Mouse (Mus musculus): ENCODE data around the gene Rab12. TPM values are rescaled to one million over a fixed set of nuclear protein-coding genes. Genes with fewer than 3 reads are reported as not detected.
"Not testable (repeated sequence)": the region's sequence is repeated elsewhere in the genome, so short reads cannot be mapped to it uniquely, and the experiment has no call there.

Rab12 gene
- polyA plus RNA-seq, 1 experiment from 2014 or later, result 51.6 TPM

DNA sequence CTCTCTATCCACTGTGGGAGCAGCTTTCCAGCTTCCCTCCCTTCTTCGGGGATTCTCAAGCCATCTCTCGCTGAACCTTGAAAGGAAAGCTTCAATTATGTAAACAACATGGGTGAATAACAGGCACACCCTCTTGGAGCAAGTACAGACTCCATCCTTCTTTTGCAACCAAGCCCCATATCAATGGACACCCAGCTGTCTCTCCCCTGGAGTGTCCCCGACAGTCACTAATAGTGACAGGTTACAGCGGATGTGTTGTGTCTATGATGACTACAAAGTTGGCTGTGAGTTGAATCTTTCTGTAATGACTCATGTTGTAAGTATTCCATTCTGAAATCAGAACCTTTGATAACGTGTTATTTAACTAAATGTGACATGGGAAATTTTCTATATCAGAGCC lies 3.9 kb upstream of the Rab12 start:
- no peak for ATAC-seq (replicated peaks; ENCODE audit: insufficient number of reproducible peaks, low FRiP score, low TSS enrichment)
- Histone ChIP-seq H3K4me1 (ENCODE audit: control insufficient read depth, insufficient read depth, low read length) (peaks cover 2% of the 10 kb centered on the region), H3K27me3 (ENCODE audit: control insufficient read depth, insufficient read depth, low read length) (no peaks in the 10 kb centered on the region), H3K4me2 (no peak overlapping the region), H3K9me3 (replicated peaks; ENCODE audit: control insufficient read depth, low read length) (no peaks in the 10 kb centered on the region), H3K36me3 (ENCODE audit: control insufficient read depth, insufficient read depth, low read length) (no peaks in the 10 kb centered on the region), H3K27ac (ENCODE audit: low read depth, low read length) (no peak overlapping the region), H3K9ac (ENCODE audit: low read depth, low read length) (no peak overlapping the region), H3K4me3 (ENCODE audit: low read depth, low read length) (no peak overlapping the region)
- WGBS (ENCODE audit: insufficient replicate concordance), result 69% methylated on average over 5 of the region's 5 CpGs

DNA sequence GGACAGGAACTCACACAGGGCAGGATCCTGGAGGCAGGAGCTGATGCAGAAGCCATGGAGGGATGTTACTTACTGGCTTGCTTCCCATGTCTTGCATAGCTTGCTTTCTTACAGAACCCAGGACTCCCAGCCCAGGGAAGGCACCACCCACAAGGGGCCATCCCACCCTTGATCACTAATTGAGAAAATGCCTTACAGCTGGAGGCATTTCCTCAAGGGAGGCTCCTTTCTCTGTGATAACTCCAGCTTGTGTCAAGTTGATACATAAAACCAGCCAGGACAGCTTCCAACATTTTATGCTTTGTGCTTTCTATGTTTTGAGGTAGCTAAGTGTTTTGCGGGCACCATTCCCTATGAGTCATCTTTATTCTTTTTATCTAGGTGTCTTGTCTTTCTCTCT lies 3.1 kb upstream of the Rab12 start:
- ATAC-seq (replicated peaks; ENCODE audit: insufficient number of reproducible peaks, low FRiP score, low TSS enrichment); H3K36me3 ChIP-seq (ENCODE audit: control insufficient read depth, insufficient read depth, low read length); H3K4me3 ChIP-seq (ENCODE audit: low read depth, low read length); H3K4me2 ChIP-seq; H3K9me3 ChIP-seq (replicated peaks; ENCODE audit: control insufficient read depth, low read length); H3K9ac ChIP-seq (ENCODE audit: low read depth, low read length); H3K4me1 ChIP-seq (ENCODE audit: control insufficient read depth, insufficient read depth, low read length); H3K27ac ChIP-seq (ENCODE audit: low read depth, low read length); H3K27me3 ChIP-seq (ENCODE audit: control insufficient read depth, insufficient read depth, low read length): not testable (repeated sequence)
- WGBS (ENCODE audit: insufficient replicate concordance), result 79% methylated on average over 1 of the region's 1 CpGs

DNA sequence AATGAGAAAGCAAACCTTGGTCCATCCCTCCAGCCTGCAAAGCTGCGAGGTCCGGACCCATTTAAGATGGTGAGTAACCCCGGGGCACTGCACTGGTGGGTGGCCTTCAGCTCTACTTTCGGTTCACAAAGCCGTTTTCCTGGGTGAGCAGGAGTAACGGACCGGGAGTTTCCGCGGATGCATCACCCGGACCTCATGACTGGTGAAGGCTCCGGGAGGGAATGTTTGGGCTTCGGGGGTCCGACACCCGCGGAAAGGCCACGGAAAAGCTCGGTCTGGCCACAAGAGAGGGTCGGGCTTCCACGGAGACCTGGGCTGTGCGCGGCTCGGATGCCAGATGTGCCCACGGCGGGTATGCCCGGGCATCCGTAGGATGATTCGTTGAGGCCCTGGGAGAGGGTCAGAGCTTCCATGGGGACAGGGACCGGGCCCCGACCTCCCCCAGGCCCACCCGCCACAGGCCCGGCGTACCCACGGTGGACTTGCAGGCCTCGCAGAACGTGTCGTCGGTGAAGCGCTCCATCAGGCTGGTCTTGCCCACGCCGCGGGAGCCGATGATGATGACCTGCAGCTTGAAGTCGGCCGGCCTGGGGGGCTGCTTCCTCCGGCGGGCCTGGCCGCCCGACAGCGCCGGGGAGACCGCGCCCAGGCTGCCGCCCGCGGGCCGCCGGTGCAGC lies 514 bp downstream of the Rab12 start:
- H3K27me3 ChIP-seq (ENCODE audit: control insufficient read depth, insufficient read depth, low read length), result no peaks in the 10 kb centered on the region
- peak overlapping the region; percentile 98 for H3K4me3 ChIP-seq (ENCODE audit: low read depth, low read length)
- no peak overlapping the region for H3K27ac ChIP-seq (ENCODE audit: low read depth, low read length)
- no peaks in the 10 kb centered on the region for H3K36me3 ChIP-seq (ENCODE audit: control insufficient read depth, insufficient read depth, low read length)
- peak overlapping the region; percentile 96 for H3K9ac ChIP-seq (ENCODE audit: low read depth, low read length)
- H3K4me1 ChIP-seq (ENCODE audit: control insufficient read depth, insufficient read depth, low read length), result peaks cover 5% of the 10 kb centered on the region
- peak overlapping the region; percentile 96 for H3K4me2 ChIP-seq
- WGBS (ENCODE audit: insufficient replicate concordance), result under 1% methylated on average over 57 of the region's 57 CpGs
- no peaks in the 10 kb centered on the region for H3K9me3 ChIP-seq (replicated peaks; ENCODE audit: control insufficient read depth, low read length)
- 0 out of 2 replicates have a peak, but pooled peaks have one; percentile 32 for ATAC-seq (replicated peaks; ENCODE audit: insufficient number of reproducible peaks, low FRiP score, low TSS enrichment)

DNA sequence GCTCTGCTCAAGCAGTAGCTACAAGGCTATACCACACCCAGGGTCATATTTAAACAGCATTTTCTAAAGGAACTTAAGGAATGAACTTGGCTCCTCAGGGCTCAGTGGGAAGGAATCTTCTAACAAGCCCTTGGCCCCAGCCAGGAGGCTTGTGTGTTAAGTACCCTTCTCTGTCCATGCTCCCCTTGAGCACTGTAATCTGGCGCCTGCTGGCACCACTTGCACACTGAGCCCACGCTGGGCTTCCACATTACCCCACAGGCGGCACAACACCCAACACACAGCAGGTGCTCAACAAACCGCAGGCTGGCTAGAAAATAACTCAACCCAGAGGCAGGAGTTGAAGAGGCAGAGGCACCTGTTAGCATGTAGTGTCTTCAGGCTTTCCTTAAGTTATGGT lies 2.6 kb downstream of the Rab12 start:
- no peaks in the 10 kb centered on the region; the same call in 1 of the 2 replicates for H3K36me3 ChIP-seq (ENCODE audit: control insufficient read depth, insufficient read depth, low read length)
- H3K9ac ChIP-seq (ENCODE audit: low read depth, low read length), result no peak overlapping the region
- H3K27ac ChIP-seq (ENCODE audit: low read depth, low read length), result no peak overlapping the region
- no peaks in the 10 kb centered on the region for H3K9me3 ChIP-seq (replicated peaks; ENCODE audit: control insufficient read depth, low read length)
- no peak for ATAC-seq (replicated peaks; ENCODE audit: insufficient number of reproducible peaks, low FRiP score, low TSS enrichment)
- no peaks in the 10 kb centered on the region for H3K27me3 ChIP-seq (ENCODE audit: control insufficient read depth, insufficient read depth, low read length)
- WGBS (ENCODE audit: insufficient replicate concordance), result 92% methylated on average over 4 of the region's 4 CpGs
- no peak overlapping the region for H3K4me2 ChIP-seq
- H3K4me1 ChIP-seq (ENCODE audit: control insufficient read depth, insufficient read depth, low read length), result peaks cover 7% of the 10 kb centered on the region
- H3K4me3 ChIP-seq (ENCODE audit: low read depth, low read length), result no peak overlapping the region

DNA sequence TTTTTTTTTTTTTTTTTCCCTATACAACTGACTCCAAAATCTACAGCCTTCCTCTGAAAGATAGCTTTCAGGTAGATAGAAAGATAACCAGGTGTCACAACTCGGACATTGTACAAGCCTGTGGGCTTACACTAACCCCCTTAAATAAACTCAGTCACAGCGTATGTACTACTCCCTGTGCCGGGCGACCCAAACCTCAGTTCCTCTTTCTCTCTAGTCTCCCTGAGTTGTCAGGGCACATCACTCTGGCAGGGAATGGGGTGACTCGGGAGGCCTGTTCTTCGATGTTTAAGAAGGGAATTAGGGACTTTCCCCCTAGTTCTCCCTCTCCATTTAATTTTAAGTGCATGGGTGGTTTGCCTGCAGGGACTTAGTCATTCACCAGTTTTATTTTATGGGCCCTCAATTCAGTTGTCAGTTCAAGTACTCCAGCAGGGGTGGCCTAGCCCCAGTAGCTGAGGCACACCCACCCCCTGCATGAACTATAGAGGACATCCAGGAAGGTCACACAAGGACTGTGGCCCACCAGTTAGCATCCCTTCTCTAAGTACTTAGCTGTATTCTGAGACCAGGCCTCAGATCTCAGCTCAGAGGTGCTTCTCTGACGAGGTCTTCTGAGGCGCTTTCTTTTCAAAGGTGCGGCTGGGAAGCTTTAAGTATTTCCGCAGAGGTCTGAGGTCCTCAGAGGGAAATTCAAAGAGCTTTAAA lies 5.1 kb downstream of the Rab12 start:
- Histone ChIP-seq H3K27me3 (ENCODE audit: control insufficient read depth, insufficient read depth, low read length) (no peaks in the 10 kb centered on the region), H3K4me1 (ENCODE audit: control insufficient read depth, insufficient read depth, low read length) (peaks cover 26% of the 10 kb centered on the region), H3K4me3 (ENCODE audit: low read depth, low read length) (no peak overlapping the region), H3K27ac (ENCODE audit: low read depth, low read length) (no peak overlapping the region), H3K36me3 (ENCODE audit: control insufficient read depth, insufficient read depth, low read length) (no peaks in the 10 kb centered on the region; the same call in 1 of the 2 replicates), H3K9ac (ENCODE audit: low read depth, low read length) (no peak overlapping the region), H3K4me2 (no peak overlapping the region), H3K9me3 (replicated peaks; ENCODE audit: control insufficient read depth, low read length) (no peaks in the 10 kb centered on the region)
- WGBS (ENCODE audit: insufficient replicate concordance), result 90% methylated on average over 10 of the region's 10 CpGs
- no peak for ATAC-seq (replicated peaks; ENCODE audit: insufficient number of reproducible peaks, low FRiP score, low TSS enrichment)

DNA sequence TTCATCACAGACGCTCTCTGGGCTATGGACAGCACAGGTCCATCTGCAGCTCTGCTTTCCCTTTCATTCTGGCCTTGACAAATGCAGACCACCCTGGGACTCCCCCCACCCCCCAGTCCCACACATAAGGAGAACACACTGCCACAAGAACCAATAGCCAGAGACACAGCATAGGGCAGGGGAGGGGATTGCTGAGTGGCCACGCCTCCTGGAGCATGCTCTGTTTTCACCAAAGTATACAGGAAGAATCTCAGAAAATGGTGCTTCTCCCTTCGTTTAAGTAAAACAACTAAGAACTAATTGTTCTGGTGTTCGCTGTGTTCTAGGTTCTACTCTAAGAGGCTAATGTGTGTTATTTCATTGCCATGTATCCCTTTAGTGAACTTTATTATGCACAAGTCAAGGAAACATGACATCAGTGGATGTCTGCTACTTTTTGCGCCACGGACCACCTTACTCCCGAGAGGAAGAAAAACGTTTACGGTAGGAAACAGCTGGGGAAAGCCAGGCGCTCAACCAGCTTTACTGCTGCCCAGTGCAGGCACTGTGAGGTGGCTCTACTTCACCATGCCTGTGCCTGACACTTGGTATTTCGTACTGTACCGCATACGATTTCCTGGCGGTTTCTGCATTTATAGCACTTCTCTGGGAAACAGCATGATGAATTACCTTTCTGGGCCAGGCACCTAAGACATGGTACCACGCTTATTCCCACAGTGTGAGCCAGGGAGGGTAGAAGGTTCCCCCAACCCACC lies 7.2 kb downstream of the Rab12 start:
- Histone ChIP-seq H3K27me3 (ENCODE audit: control insufficient read depth, insufficient read depth, low read length) (no peaks in the 10 kb centered on the region), H3K36me3 (ENCODE audit: control insufficient read depth, insufficient read depth, low read length) (no peaks in the 10 kb centered on the region; the same call in 1 of the 2 replicates), H3K4me2 (no peak overlapping the region), H3K27ac (ENCODE audit: low read depth, low read length) (no peak overlapping the region), H3K4me1 (ENCODE audit: control insufficient read depth, insufficient read depth, low read length) (peaks cover 22% of the 10 kb centered on the region), H3K9me3 (replicated peaks; ENCODE audit: control insufficient read depth, low read length) (no peaks in the 10 kb centered on the region), H3K9ac (ENCODE audit: low read depth, low read length) (no peak overlapping the region), H3K4me3 (ENCODE audit: low read depth, low read length) (no peak overlapping the region)
- no peak for ATAC-seq (replicated peaks; ENCODE audit: insufficient number of reproducible peaks, low FRiP score, low TSS enrichment)
- WGBS (ENCODE audit: insufficient replicate concordance), result 69% methylated on average over 15 of the region's 15 CpGs

DNA sequence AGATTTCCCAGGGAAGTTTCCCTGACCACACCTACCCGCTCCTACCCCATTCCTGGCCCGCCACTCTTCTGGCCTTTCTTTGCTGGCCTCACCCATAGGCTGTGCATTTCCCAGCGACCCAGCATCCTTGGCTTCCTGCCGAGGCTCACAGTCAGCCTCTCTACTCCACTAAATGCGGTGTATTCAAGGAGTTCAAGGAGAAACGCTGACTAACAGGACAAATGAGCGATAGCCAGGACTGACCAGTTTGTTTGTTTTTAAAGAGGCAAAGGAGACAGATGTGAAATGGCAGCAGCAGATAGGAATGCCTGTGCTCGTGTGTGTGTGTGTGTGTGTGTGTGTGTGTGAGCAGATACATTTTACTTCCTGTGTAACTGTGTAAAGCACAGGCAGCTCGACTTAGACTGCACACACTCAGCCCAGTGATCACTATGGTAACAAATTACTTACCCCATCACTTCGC lies 9.3 kb downstream of the Rab12 start:
- H3K9me3 ChIP-seq (replicated peaks; ENCODE audit: control insufficient read depth, low read length), result no peaks in the 10 kb centered on the region
- no peak overlapping the region for H3K4me3 ChIP-seq (ENCODE audit: low read depth, low read length)
- no peaks in the 10 kb centered on the region for H3K27me3 ChIP-seq (ENCODE audit: control insufficient read depth, insufficient read depth, low read length)
- WGBS (ENCODE audit: insufficient replicate concordance), result 28% methylated on average over 10 of the region's 10 CpGs
- peaks cover 5% of the 10 kb centered on the region for H3K36me3 ChIP-seq (ENCODE audit: control insufficient read depth, insufficient read depth, low read length)
- peak; percentile 67; the same call in 1 of the 2 replicates for ATAC-seq (replicated peaks; ENCODE audit: insufficient number of reproducible peaks, low FRiP score, low TSS enrichment)
- peak overlapping the region; percentile 74 for H3K27ac ChIP-seq (ENCODE audit: low read depth, low read length)
- peaks cover 22% of the 10 kb centered on the region for H3K4me1 ChIP-seq (ENCODE audit: control insufficient read depth, insufficient read depth, low read length)
- H3K9ac ChIP-seq (ENCODE audit: low read depth, low read length), result no peak overlapping the region
- no peak overlapping the region for H3K4me2 ChIP-seq

DNA sequence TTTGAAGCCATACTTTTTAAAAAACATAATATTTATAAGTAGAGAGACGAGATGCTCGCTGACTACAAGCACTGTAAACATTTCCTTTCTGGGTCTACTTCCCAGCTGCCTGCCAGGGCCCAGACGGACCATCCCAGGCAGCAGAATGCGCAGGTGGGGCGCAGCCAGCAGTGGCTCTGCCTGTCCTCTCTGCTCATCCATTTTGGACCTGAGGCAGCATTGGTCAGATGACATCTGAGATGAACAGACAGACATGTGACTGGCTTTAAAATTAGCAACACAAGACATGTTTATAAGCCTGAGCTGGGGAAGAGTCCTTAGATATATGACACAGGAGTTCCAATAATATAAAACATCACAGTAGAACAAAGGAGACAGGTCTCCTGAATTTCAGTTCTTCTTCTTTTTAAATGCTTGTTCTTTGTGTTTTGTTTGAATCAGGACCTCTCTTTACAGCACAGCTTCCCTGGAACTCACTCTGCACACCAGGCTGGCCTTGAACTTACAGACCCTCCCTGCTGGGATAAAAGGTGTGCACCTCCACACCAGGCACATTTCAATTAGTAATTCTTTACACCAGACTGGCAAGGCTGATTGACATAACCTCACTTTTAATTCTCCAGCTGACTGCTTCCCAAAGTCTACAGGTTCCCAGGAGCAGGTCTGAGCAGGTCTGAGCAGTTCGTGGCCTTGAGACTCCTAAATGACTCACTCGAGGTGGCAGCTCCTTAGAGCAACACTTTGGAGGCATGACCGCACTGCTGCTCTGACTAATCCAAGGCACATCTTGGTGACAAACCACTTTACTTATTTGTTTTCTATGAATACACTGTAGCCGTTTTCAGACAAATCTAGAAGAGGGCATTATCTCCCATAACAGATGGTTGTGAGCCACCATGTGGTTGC lies 12.2 kb downstream of the Rab12 start:
- Histone ChIP-seq H3K9me3 (replicated peaks; ENCODE audit: control insufficient read depth, low read length) (no peaks in the 10 kb centered on the region), H3K36me3 (ENCODE audit: control insufficient read depth, insufficient read depth, low read length) (peaks cover 15% of the 10 kb centered on the region), H3K27me3 (ENCODE audit: control insufficient read depth, insufficient read depth, low read length) (no peaks in the 10 kb centered on the region), H3K27ac (ENCODE audit: low read depth, low read length) (no peak overlapping the region), H3K4me2 (no peak overlapping the region), H3K9ac (ENCODE audit: low read depth, low read length) (no peak overlapping the region), H3K4me1 (ENCODE audit: control insufficient read depth, insufficient read depth, low read length) (peaks cover 28% of the 10 kb centered on the region), H3K4me3 (ENCODE audit: low read depth, low read length) (no peak overlapping the region)
- 87% methylated on average over 9 of the region's 9 CpGs for WGBS (ENCODE audit: insufficient replicate concordance)
- ATAC-seq (replicated peaks; ENCODE audit: insufficient number of reproducible peaks, low FRiP score, low TSS enrichment), result no peak
